Comparison of ENCODE assay signal across 18 mouse cellular contexts in the genomic region with DNA sequence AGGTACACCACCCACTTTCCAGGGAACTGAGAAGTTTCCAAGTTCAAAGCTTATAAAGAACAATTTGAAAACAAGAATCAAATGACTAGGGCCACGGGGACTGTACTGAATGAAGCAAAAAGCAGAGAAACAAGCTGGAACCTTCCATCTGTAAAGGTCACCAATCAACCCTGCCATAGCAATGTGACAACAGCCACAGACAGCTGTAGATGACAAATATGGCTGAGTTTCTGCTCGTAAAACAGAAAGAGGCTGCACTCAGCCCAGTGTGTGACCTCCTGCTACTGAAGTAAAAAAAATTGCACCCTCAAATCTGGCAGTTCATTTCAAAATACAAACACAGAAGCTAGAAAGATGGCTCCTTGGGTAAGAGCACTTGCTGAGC.
"Had no signal": no experiment of that assay in that cellular context is flagged by ENCODE, and none has a peak within 500 bp of the region (broad histone marks: within the 10 kb centered on the region; RNA-seq: fewer than 3 reads in every experiment).

No protein-coding gene starts in this region.

- H3K9me3 ChIP-seq: limb, embryonic 10.5 days; liver, embryonic 15.5 days; megakaryocyte, embryonic 14.5 days; midbrain, embryonic 13.5 days; neural tube, embryonic 13.5 days; stomach, embryonic 15.5 days had no signal

- H3K4me1 ChIP-seq: liver, embryonic 15.5 days; stomach, embryonic 15.5 days had no signal

- H3K27me3 ChIP-seq: liver, embryonic 15.5 days; megakaryocyte, embryonic 14.5 days; midbrain, embryonic 13.5 days; neural tube, embryonic 13.5 days; stomach, embryonic 15.5 days had no signal

- H3K4me2 ChIP-seq: liver, embryonic 11.5 days; liver, embryonic 15.5 days; midbrain, embryonic 13.5 days; neural tube, embryonic 13.5 days; stomach, embryonic 15.5 days had no signal

- H3K4me3 ChIP-seq: left cerebral cortex, adult 2 months; limb, embryonic 10.5 days; liver, embryonic 15.5 days; megakaryocyte, embryonic 14.5 days; midbrain, embryonic 13.5 days; neural tube, embryonic 13.5 days; stomach, embryonic 15.5 days had no signal

- H3K36me3 ChIP-seq: stomach, embryonic 15.5 days had no signal

- DNase-seq: kidney, adult 9 months; kidney, postnatal 4 days; lung, adult 2 months; lung, postnatal 10 days; right cerebral cortex, postnatal 14 days; thymus, adult 2 months; thymus, postnatal 25 days had no signal

- H3K9ac ChIP-seq: liver, embryonic 15.5 days; midbrain, embryonic 13.5 days; neural tube, embryonic 13.5 days; stomach, embryonic 15.5 days had no signal

- ATAC-seq: inflammation-experienced regulatory T-cells, adult 6 months; intestine, postnatal 0 days; midbrain, embryonic 13.5 days had no signal

- H3K27ac ChIP-seq: left cerebral cortex, adult 2 months; limb, embryonic 10.5 days; liver, embryonic 15.5 days; macrophage; midbrain, embryonic 13.5 days; neural tube, embryonic 13.5 days; stomach, embryonic 15.5 days had no signal
